Comparison of ENCODE assay signal across 7 mouse cellular contexts in the genomic region with DNA sequence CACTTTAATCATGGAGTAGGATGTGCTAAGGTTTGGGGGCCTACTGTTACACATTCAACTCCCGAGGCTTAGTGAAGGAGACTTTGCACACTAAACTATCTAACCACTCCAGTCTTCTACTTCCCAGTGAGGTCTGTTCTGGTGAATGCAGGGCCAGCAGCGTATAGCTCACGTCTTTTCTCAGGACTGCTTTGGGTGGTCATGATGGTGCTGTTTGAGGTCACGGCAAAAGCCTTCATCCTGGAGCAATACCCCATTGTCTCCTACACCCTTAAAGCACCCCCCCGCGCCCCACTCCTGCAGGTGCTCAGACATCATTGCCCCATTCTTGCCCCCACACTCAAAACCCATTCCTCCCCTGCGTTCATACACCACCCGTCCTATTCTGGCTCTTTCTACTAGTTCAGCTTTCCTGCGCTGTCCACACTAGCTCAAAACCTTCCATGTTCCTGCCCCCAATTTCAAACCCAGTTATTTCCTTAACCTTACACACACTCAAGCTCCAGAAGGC. TPM values are rescaled to one million over a fixed set of nuclear protein-coding genes. Genes with fewer than 3 reads are reported as not detected.
A peak's percentile ranks its signal among the peaks of the same experiment; 100 is the strongest.
DNase-seq lines count a peak whose midpoint lies in the region; ATAC-seq lines count a peak whose summit lies in the region.

No protein-coding gene starts in this region.

- H3K4me2 ChIP-seq in lung, embryonic 15.5 days: peak overlapping the region; percentile 77
- H3K4me2 ChIP-seq in intestine, embryonic 15.5 days (replicated peaks): peak overlapping the region; percentile 75
- H3K4me2 ChIP-seq in neural tube, embryonic 15.5 days: peak overlapping the region; percentile 75

- no peaks in the 10 kb centered on the region for H3K27me3 ChIP-seq in lung, embryonic 15.5 days
- peaks cover 11% of the 10 kb centered on the region for H3K27me3 ChIP-seq in erythroblast, embryonic 14.5 days (ENCODE audit: control insufficient read depth)
- H3K27me3 ChIP-seq in intestine, embryonic 15.5 days (replicated peaks): no peaks in the 10 kb centered on the region
- H3K27me3 ChIP-seq in neural tube, embryonic 15.5 days (replicated peaks): no peaks in the 10 kb centered on the region

- H3K27ac ChIP-seq in lung, embryonic 15.5 days: no peak overlapping the region
- H3K27ac ChIP-seq in intestine, embryonic 15.5 days: no peak overlapping the region
- peak overlapping the region; percentile 83 for H3K27ac ChIP-seq in neural tube, embryonic 15.5 days (replicated peaks)

- H3K4me3 ChIP-seq in lung, embryonic 15.5 days: peak overlapping the region; percentile 99
- H3K4me3 ChIP-seq in erythroblast, embryonic 14.5 days (replicated peaks): peak overlapping the region; percentile 93
- H3K4me3 ChIP-seq in intestine, embryonic 15.5 days (replicated peaks): peak overlapping the region; percentile 74
- H3K4me3 ChIP-seq in neural tube, embryonic 15.5 days (replicated peaks): peak overlapping the region; percentile 80

- H3K9me3 ChIP-seq in lung, embryonic 15.5 days: no peaks in the 10 kb centered on the region
- peaks cover 2% of the 10 kb centered on the region; the same call in 1 of the 2 replicates for H3K9me3 ChIP-seq in erythroblast, embryonic 14.5 days (ENCODE audit: control insufficient read depth, low read length)
- no peaks in the 10 kb centered on the region for H3K9me3 ChIP-seq in intestine, embryonic 15.5 days
- no peaks in the 10 kb centered on the region for H3K9me3 ChIP-seq in neural tube, embryonic 15.5 days (replicated peaks)

- 0 out of 2 replicates have a peak, but pooled peaks cover 7% of the 10 kb centered on the region for H3K36me3 ChIP-seq in lung, embryonic 15.5 days
- H3K36me3 ChIP-seq in erythroblast, embryonic 14.5 days (ENCODE audit: control insufficient read depth): peaks cover 95% of the 10 kb centered on the region
- H3K36me3 ChIP-seq in intestine, embryonic 15.5 days: no peaks in the 10 kb centered on the region
- no peaks in the 10 kb centered on the region for H3K36me3 ChIP-seq in neural tube, embryonic 15.5 days

- 0 out of 2 replicates have a peak, but pooled peaks have one; percentile 14 for ATAC-seq in lung, embryonic 15.5 days (ENCODE audit: borderline replicate concordance, extremely low read depth, low FRiP score, low TSS enrichment)
- peak; percentile 22 for ATAC-seq in intestine, embryonic 15.5 days
- peak; percentile 26 for ATAC-seq in neural tube, embryonic 15.5 days (ENCODE audit: low FRiP score)
- ATAC-seq in granulocyte monocyte progenitor cell, adult 5-6 weeks (replicated peaks; ENCODE audit: poor library complexity, severe bottlenecking): no peak

- H3K9ac ChIP-seq in lung, embryonic 15.5 days: peak overlapping the region; percentile 33
- H3K9ac ChIP-seq in intestine, embryonic 15.5 days: 0 out of 2 replicates have a peak overlapping the region, but pooled peaks have one; percentile 23
- H3K9ac ChIP-seq in neural tube, embryonic 15.5 days (replicated peaks): peak overlapping the region; percentile 71

- 25% methylated on average over 9 of the region's 9 CpGs for WGBS in lung, embryonic 15.5 days
- 22% methylated on average over 9 of the region's 9 CpGs for WGBS in intestine, embryonic 15.5 days
- WGBS in neural tube, embryonic 15.5 days: 14% methylated on average over 9 of the region's 9 CpGs

- H3K4me1 ChIP-seq in lung, embryonic 15.5 days: peaks cover 17% of the 10 kb centered on the region
- peaks cover 61% of the 10 kb centered on the region for H3K4me1 ChIP-seq in erythroblast, embryonic 14.5 days (ENCODE audit: control insufficient read depth)
- peaks cover 6% of the 10 kb centered on the region; the same call in 1 of the 2 replicates for H3K4me1 ChIP-seq in intestine, embryonic 15.5 days (replicated peaks)
- peaks cover 25% of the 10 kb centered on the region for H3K4me1 ChIP-seq in neural tube, embryonic 15.5 days

- no peak for DNase-seq in lung, postnatal 10 days
- DNase-seq in spleen, postnatal 36 days (ENCODE audit: low spot score in 2 of 2): no peak

RNA-seq across cellular contexts. Expression of a gene that starts 0.5 kb away (rescaled TPM):
- polyA plus RNA-seq in lung, embryonic 15.5 days (2015; fragmentation: Nextera tagmentation; extraction: Ambion mirVana): 36.7 and 37.1 TPM in 2 replicates
- 0.42 and 0.45 TPM in 2 replicates for polyA plus RNA-seq in erythroblast, embryonic 14.5 days (2012)
- polyA plus RNA-seq in intestine, embryonic 15.5 days (2015; fragmentation: Nextera tagmentation; extraction: Ambion mirVana): 34.7 and 38.7 TPM in 2 replicates
- 56.7 and 56.8 TPM in 2 replicates for polyA plus RNA-seq in neural tube, embryonic 15.5 days (2015; fragmentation: Nextera tagmentation; extraction: Ambion mirVana)
- total RNA-seq in granulocyte monocyte progenitor cell, adult 5-6 weeks (2014; fragmentation: Nextera tagmentation): 42.4 and 51.1 TPM in 2 replicates
- total RNA-seq in granulocyte monocyte progenitor cell, adult 5-6 weeks (2017): 48.7 and 49.5 TPM in 2 replicates

RNA-seq across cellular contexts. Expression of a gene that starts 16.6 kb away (rescaled TPM):
- 0.68 and 1.0 TPM in 2 replicates for polyA plus RNA-seq in lung, embryonic 15.5 days (2015; fragmentation: Nextera tagmentation; extraction: Ambion mirVana)
- 24.1 and 24.7 TPM in 2 replicates for polyA plus RNA-seq in erythroblast, embryonic 14.5 days (2012)
- polyA plus RNA-seq in intestine, embryonic 15.5 days (2015; fragmentation: Nextera tagmentation; extraction: Ambion mirVana): 1.3 and 1.6 TPM in 2 replicates
- 6.7 and 9.5 TPM in 2 replicates for polyA plus RNA-seq in neural tube, embryonic 15.5 days (2015; fragmentation: Nextera tagmentation; extraction: Ambion mirVana)
- not detected in 2 replicates for total RNA-seq in granulocyte monocyte progenitor cell, adult 5-6 weeks (2014; fragmentation: Nextera tagmentation)
- total RNA-seq in granulocyte monocyte progenitor cell, adult 5-6 weeks (2017): not detected in 2 replicates

RNA-seq across cellular contexts. Expression of a gene that starts 30.1 kb away (rescaled TPM):
- polyA plus RNA-seq in lung, embryonic 15.5 days (2015; fragmentation: Nextera tagmentation; extraction: Ambion mirVana): 6.1 and 8.0 TPM in 2 replicates
- polyA plus RNA-seq in erythroblast, embryonic 14.5 days (2012): 3.4 and 5.6 TPM in 2 replicates
- polyA plus RNA-seq in intestine, embryonic 15.5 days (2015; fragmentation: Nextera tagmentation; extraction: Ambion mirVana): 6.4 and 7.1 TPM in 2 replicates
- polyA plus RNA-seq in neural tube, embryonic 15.5 days (2015; fragmentation: Nextera tagmentation; extraction: Ambion mirVana): 9.7 and 9.9 TPM in 2 replicates
- 6.3 and 8.3 TPM in 2 replicates for total RNA-seq in granulocyte monocyte progenitor cell, adult 5-6 weeks (2014; fragmentation: Nextera tagmentation)
- 9.8 and 12.5 TPM in 2 replicates for total RNA-seq in granulocyte monocyte progenitor cell, adult 5-6 weeks (2017)

Comparison
In these comparisons a context has a peak if more than half of its experiments do, and no peak if none do; other contexts are left out.
1. RNA of a gene that starts 0.5 kb away (polyA plus RNA-seq): 56.7 to 56.8 TPM in neural tube, embryonic 15.5 days, 36.7 to 37.1 TPM in lung, embryonic 15.5 days and 34.7 to 38.7 TPM in intestine, embryonic 15.5 days; 0.42 to 0.45 TPM in erythroblast, embryonic 14.5 days; every median in the first group is over 10 times any median in the second.
2. Peak in every context shown above with its lines, with median percentiles within 50 percentile points of each other: H3K4me2 ChIP-seq, H3K4me3 ChIP-seq and H3K9ac ChIP-seq.